In genomic region chr9:121923906-121924305, GRCm38 (mm10) we compare ENCODE assay signal across 22 mouse cellular contexts. TPM values are rescaled to one million over a fixed set of nuclear protein-coding genes. Genes with fewer than 3 reads are reported as not detected.
"Had no signal": no experiment of that assay in that cellular context is flagged by ENCODE, and none has a peak within 500 bp of the region (broad histone marks: within the 10 kb centered on the region; RNA-seq: fewer than 3 reads in every experiment).

No protein-coding gene starts in this region.

- H3K9me3 ChIP-seq: limb, embryonic 12.5 days; limb, embryonic 15.5 days; midbrain, embryonic 13.5 days; neural tube, embryonic 13.5 days; stomach, embryonic 15.5 days had no signal

- DNase-seq: kidney, adult 18-20 months; kidney, adult 9 months; kidney, postnatal 14 days; kidney, postnatal 4 days; left cerebral cortex, postnatal 4 days; lung, embryonic 14.5 days; retina, postnatal 1 day; right cerebral cortex, postnatal 25 days; spleen, adult 18-20 months; thymus, postnatal 36 days had no signal

- H3K9ac ChIP-seq: limb, embryonic 12.5 days; limb, embryonic 15.5 days; lung, embryonic 14.5 days; midbrain, embryonic 13.5 days; neural tube, embryonic 13.5 days; stomach, embryonic 15.5 days had no signal

- H3K4me1 ChIP-seq: midbrain, embryonic 10.5 days; midbrain, embryonic 13.5 days; neural tube, embryonic 13.5 days; stomach, embryonic 15.5 days had no signal

- ATAC-seq: intestine, embryonic 16.5 days; lung, postnatal 0 days; midbrain, embryonic 13.5 days; midbrain, embryonic 16.5 days had no signal

- H3K36me3 ChIP-seq: limb, embryonic 12.5 days; limb, embryonic 15.5 days; midbrain, embryonic 10.5 days; midbrain, embryonic 13.5 days; neural tube, embryonic 13.5 days; stomach, embryonic 15.5 days had no signal

- H3K4me2 ChIP-seq: limb, embryonic 12.5 days; limb, embryonic 15.5 days; lung, embryonic 14.5 days; midbrain, embryonic 13.5 days; neural tube, embryonic 13.5 days; stomach, embryonic 15.5 days had no signal

- H3K4me3 ChIP-seq: limb, embryonic 12.5 days; limb, embryonic 15.5 days; megakaryocyte, embryonic 14.5 days; midbrain, embryonic 10.5 days; midbrain, embryonic 13.5 days; myocyte; neural tube, embryonic 13.5 days; stomach, embryonic 15.5 days had no signal

- H3K27me3 ChIP-seq: limb, embryonic 15.5 days; midbrain, embryonic 13.5 days; neural tube, embryonic 13.5 days; stomach, embryonic 15.5 days had no signal

- H3K27ac ChIP-seq: limb, embryonic 12.5 days; limb, embryonic 15.5 days; midbrain, embryonic 10.5 days; midbrain, embryonic 13.5 days; neural tube, embryonic 13.5 days; stomach, embryonic 15.5 days had no signal

RNA-seq across cellular contexts. Expression of gene Cyp8b1, which starts 7.8 kb away (rescaled TPM):
- polyA plus RNA-seq: intestine, embryonic 16.5 days; kidney, embryonic 16.5 days; limb, embryonic 12.5 days; limb, embryonic 15.5 days; lung, embryonic 14.5 days; midbrain, embryonic 10.5 days; midbrain, embryonic 13.5 days; midbrain, embryonic 16.5 days; myocyte; neural tube, embryonic 13.5 days had no signal

RNA-seq across cellular contexts. Expression of gene Ackr2, which starts 25.8 kb away (rescaled TPM):
- polyA plus RNA-seq: limb, embryonic 12.5 days had no signal
